Mouse (Mus musculus): ENCODE measurements around the gene Smg9. TPM values are rescaled to one million over a fixed set of nuclear protein-coding genes. Genes with fewer than 3 reads are reported as not detected.

Gene Smg9
- polyA plus RNA-seq, 1 experiment from 2014 or later: 29.1 TPM

Other genes starting within 250 kb of the Smg9 start
- gene Zfp114, start 224.6 kb upstream of the Smg9 start, polyA plus RNA-seq (2016; fragmentation: Nextera tagmentation; extraction: Ambion mirVana): 6.1 and 7.7 TPM in 2 replicates
- gene Zfp111, start 188.2 kb upstream of the Smg9 start, polyA plus RNA-seq (2016; fragmentation: Nextera tagmentation; extraction: Ambion mirVana): 10.7 and 11.9 TPM in 2 replicates
- 5.3 TPM in 2 replicates for gene Zfp109, start 162.1 kb upstream of the Smg9 start, polyA plus RNA-seq (2016; fragmentation: Nextera tagmentation; extraction: Ambion mirVana)
- gene Zfp108, start 144.8 kb upstream of the Smg9 start, polyA plus RNA-seq (2016; fragmentation: Nextera tagmentation; extraction: Ambion mirVana): 3.2 and 3.6 TPM in 2 replicates
- gene Zfp93, start 129.2 kb upstream of the Smg9 start, polyA plus RNA-seq (2016; fragmentation: Nextera tagmentation; extraction: Ambion mirVana): 7.6 and 7.7 TPM in 2 replicates
- 44.5 and 44.8 TPM in 2 replicates for gene Zfp61, start 98.4 kb upstream of the Smg9 start, polyA plus RNA-seq (2016; fragmentation: Nextera tagmentation; extraction: Ambion mirVana)
- 17.8 and 19.0 TPM in 2 replicates for gene Zfp94, start 83.0 kb upstream of the Smg9 start, polyA plus RNA-seq (2016; fragmentation: Nextera tagmentation; extraction: Ambion mirVana)
- gene Tescl, start 65.7 kb upstream of the Smg9 start, polyA plus RNA-seq (2016; fragmentation: Nextera tagmentation; extraction: Ambion mirVana): not detected in 2 replicates
- not detected in 2 replicates for gene Lypd5, start 50.4 kb upstream of the Smg9 start, polyA plus RNA-seq (2016; fragmentation: Nextera tagmentation; extraction: Ambion mirVana)
- 1.1 and 1.4 TPM in 2 replicates for gene Kcnn4, start 29.4 kb upstream of the Smg9 start, polyA plus RNA-seq (2016; fragmentation: Nextera tagmentation; extraction: Ambion mirVana)
- not detected in 2 replicates for gene Irgc1, start 52.7 kb downstream of the Smg9 start, polyA plus RNA-seq (2016; fragmentation: Nextera tagmentation; extraction: Ambion mirVana)
- 1.0 and 1.2 TPM in 2 replicates for gene Plaur, start 62.9 kb downstream of the Smg9 start, polyA plus RNA-seq (2016; fragmentation: Nextera tagmentation; extraction: Ambion mirVana)
- gene Cadm4, start 82.4 kb downstream of the Smg9 start, polyA plus RNA-seq (2016; fragmentation: Nextera tagmentation; extraction: Ambion mirVana): 32.1 and 38.3 TPM in 2 replicates
- 170 and 182 TPM in 2 replicates for gene Zfp428, start 107.4 kb downstream of the Smg9 start, polyA plus RNA-seq (2016; fragmentation: Nextera tagmentation; extraction: Ambion mirVana)
- 1.6 and 1.7 TPM in 2 replicates for gene AC161166.1, start 112.8 kb downstream of the Smg9 start, polyA plus RNA-seq (2016; fragmentation: Nextera tagmentation; extraction: Ambion mirVana)
- 24.7 and 25.2 TPM in 2 replicates for gene Irgq, start 131.1 kb downstream of the Smg9 start, polyA plus RNA-seq (2016; fragmentation: Nextera tagmentation; extraction: Ambion mirVana)
- gene Pinlyp, start 146.5 kb downstream of the Smg9 start, polyA plus RNA-seq (2016; fragmentation: Nextera tagmentation; extraction: Ambion mirVana): not detected in 2 replicates
- 105 and 107 TPM in 2 replicates for gene Xrcc1, start 146.7 kb downstream of the Smg9 start, polyA plus RNA-seq (2016; fragmentation: Nextera tagmentation; extraction: Ambion mirVana)
- gene Ethe1, start 187.9 kb downstream of the Smg9 start, polyA plus RNA-seq (2016; fragmentation: Nextera tagmentation; extraction: Ambion mirVana): 15.3 and 15.7 TPM in 2 replicates
- 3.1 and 3.5 TPM in 2 replicates for gene Zfp575, start 188.0 kb downstream of the Smg9 start, polyA plus RNA-seq (2016; fragmentation: Nextera tagmentation; extraction: Ambion mirVana)
- gene Phldb3, start 211.1 kb downstream of the Smg9 start, polyA plus RNA-seq (2016; fragmentation: Nextera tagmentation; extraction: Ambion mirVana): not detected in 2 replicates
- 0.42 and 0.56 TPM in 2 replicates for gene Lypd3, start 236.9 kb downstream of the Smg9 start, polyA plus RNA-seq (2016; fragmentation: Nextera tagmentation; extraction: Ambion mirVana)